Mouse (Mus musculus) ovary, postnatal 36 days (tissue): ENCODE results near the gene Noxred1.
"Not testable (repeated sequence)": the region's sequence is repeated elsewhere in the genome, so short reads cannot be mapped to it uniquely, and the experiment has no call there.

Experiments
- DNase-seq: peaks from one replicate; pipeline ENCODE4 v3.0.0; 2022; ENCODE audit warnings: low spot score, mixed read lengths

Gene Noxred1

GRCm38 (mm10) chr12:87229633-87230032, 8.9 kb downstream of the Noxred1 start:
- no peak for DNase-seq

GRCm38 (mm10) chr12:87226801-87227200, 11.7 kb downstream of the Noxred1 start:
- no peak for DNase-seq

GRCm38 (mm10) chr12:87224950-87225349, 13.6 kb downstream of the Noxred1 start:
- no peak for DNase-seq

- no peak for DNase-seq
Observed at GRCm38 (mm10) chr12:87219362-87219761, 19.2 kb downstream of the Noxred1 start.

- DNase-seq: no peak
Observed at GRCm38 (mm10) chr12:87217596-87217995, 20.9 kb downstream of the Noxred1 start.

GRCm38 (mm10) chr12:87216053-87216452, 22.5 kb downstream of the Noxred1 start:
- DNase-seq: no peak

GRCm38 (mm10) chr12:87212844-87213606, 25.5 kb downstream of the Noxred1 start:
- no peak for DNase-seq

- not testable (repeated sequence) for DNase-seq
Observed at GRCm38 (mm10) chr12:87205789-87206188, 32.7 kb downstream of the Noxred1 start.

- no peak for DNase-seq
Observed at GRCm38 (mm10) chr12:87201694-87202093, 36.8 kb downstream of the Noxred1 start.

GRCm38 (mm10) chr12:87199973-87200586, 38.5 kb downstream of the Noxred1 start, which contains the start of gene Tmed8:
Gene Tmed8, minus strand, starts transcription at chr12:87200454.
- peak; percentile 80 for DNase-seq

GRCm38 (mm10) chr12:87199206-87199972, 39.1 kb downstream of the Noxred1 start, which contains the start of gene Samd15:
Gene Samd15, plus strand, starts transcription at chr12:87199723.
- peak; percentile 43 for DNase-seq

- no peak for DNase-seq
Observed at GRCm38 (mm10) chr12:87198792-87199191, 39.7 kb downstream of the Noxred1 start.

GRCm38 (mm10) chr12:87196310-87196709, 42.2 kb downstream of the Noxred1 start:
- no peak for DNase-seq

- no peak for DNase-seq
Observed at GRCm38 (mm10) chr12:87195069-87195468, 43.5 kb downstream of the Noxred1 start.

GRCm38 (mm10) chr12:87193008-87193407, 45.5 kb downstream of the Noxred1 start:
- no peak for DNase-seq

- no peak for DNase-seq
Observed at GRCm38 (mm10) chr12:87177631-87178030, 60.9 kb downstream of the Noxred1 start.

GRCm38 (mm10) chr12:87175194-87175946, 63.2 kb downstream of the Noxred1 start:
- DNase-seq: no peak
